Mouse (Mus musculus): ENCODE data around the gene Cyfip2.

DNA sequence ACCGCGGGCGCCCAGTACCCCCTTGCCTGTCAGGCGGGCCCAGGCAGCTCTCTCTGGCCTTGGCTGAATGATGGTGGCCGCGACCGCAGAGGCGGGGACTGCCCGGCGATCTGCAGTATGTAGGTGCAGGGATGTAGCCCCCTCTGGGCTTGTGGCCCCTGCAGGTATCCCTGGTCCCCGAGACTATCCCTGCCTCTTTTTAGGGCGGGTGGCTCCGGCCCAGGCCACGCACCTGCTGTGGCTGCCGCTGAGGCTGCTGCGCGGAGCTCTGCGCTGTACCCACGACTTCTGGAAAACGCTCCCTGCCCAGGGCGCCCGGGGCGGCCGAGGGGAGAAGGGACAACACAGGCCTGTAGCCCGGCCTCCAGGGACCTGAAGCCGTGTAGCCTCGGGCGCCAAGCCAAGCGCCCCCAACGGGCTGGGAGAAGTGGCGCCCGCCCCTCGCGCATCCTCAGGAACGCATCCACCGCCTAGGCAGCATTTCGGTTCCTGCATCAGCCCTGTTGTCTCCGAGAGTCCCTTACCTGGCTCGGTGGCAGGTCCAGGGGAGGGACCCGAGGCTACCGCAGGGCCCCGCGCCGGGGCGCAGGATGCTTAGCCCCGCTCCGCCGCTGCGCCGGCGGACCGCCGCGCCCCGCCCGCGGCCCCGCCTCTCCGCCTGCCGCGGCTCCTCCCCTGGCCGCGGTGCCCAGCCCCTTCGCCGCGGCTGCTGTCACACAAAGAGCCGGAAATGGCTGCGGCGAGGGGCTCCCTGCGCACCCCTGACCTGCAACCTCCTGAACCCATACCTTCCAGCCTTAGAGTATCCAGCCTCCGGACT, 746 bp downstream of the Cyfip2 start:
- TF ChIP-seq EP300 (IDR thresholded peaks at IDR 0.05; ENCODE audit: low read depth) (no peak), CTCF (IDR thresholded peaks at IDR 0.05; ENCODE audit: low read depth) (no peak)

Measured in liver, postnatal 0 days (tissue).